Mouse (Mus musculus): ENCODE results near the gene Doc2g. TPM values are rescaled to one million over a fixed set of nuclear protein-coding genes. Genes with fewer than 3 reads are reported as not detected.
A peak's percentile ranks its signal among the peaks of the same experiment; 100 is the strongest.

Doc2g gene
- polyA plus RNA-seq, 1 experiment from 2014 or later = 6.9 TPM

DNA sequence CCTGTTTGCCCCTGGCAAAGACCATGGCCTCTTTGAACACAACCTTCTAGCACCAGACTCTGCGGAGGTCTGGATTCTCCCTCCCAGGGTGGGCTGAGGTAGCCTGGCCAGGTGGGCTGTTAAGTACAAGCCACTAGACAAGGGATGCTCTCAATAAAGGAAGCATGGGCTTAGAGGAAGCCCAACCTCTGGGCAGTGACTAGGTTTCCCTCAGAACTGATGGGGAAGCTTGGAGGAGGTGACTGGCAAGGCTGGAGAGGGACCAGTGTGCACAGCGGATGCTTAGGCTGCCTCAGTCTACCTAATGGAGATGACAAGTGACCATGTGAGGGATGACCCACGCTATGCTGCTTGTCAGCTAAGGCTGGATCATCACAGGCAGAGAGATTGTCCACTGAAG is 11.1 kb upstream of the Doc2g start:
- H3K27ac ChIP-seq = no peak overlapping the region
- no peaks in the 10 kb centered on the region for H3K27me3 ChIP-seq
- no peak overlapping the region for H3K4me3 ChIP-seq
- H3K36me3 ChIP-seq = no peaks in the 10 kb centered on the region
- no peak for ATAC-seq (ENCODE audit: insufficient number of reproducible peaks, insufficient read depth, low FRiP score, low TSS enrichment)
- H3K4me1 ChIP-seq = peaks cover under 1% of the 10 kb centered on the region; the same call in 1 of the 2 replicates
- H3K9me3 ChIP-seq = no peaks in the 10 kb centered on the region
- no peak overlapping the region for H3K4me2 ChIP-seq (replicated peaks)
- WGBS = 77% methylated on average over 3 of the region's 3 CpGs
- no peak overlapping the region for H3K9ac ChIP-seq

DNA sequence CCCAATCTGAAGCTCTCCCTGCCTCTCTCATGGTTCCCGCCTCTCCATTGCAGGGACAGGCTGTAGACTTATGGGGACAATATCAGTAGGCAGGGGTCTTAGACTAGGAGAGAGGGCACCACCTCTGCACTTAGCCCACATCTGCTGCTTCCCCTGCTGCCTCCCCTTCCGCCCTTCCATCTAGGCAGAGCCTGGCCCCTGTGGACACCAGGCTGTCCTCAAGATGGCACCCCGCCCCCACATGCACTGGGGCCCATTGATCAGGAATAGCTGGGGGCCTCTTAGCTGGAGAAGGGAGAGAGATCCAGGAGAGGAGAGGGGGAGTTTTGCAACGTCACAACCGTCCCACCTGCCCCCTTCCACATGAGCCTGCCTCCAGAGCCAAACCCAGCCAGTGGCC is 10.7 kb upstream of the Doc2g start, which contains the start of gene Tbx10:
Gene Tbx10, plus strand, starts transcription at position 337 of the 400 bp plus-strand sequence.
- Histone ChIP-seq H3K4me2 (replicated peaks) (no peak within 1 kb of the TSS), H3K27ac (no peak within 1 kb of the TSS), H3K4me1 (no peaks in the 10 kb centered on the region; the same call in 1 of the 2 replicates), H3K4me3 (no peak within 1 kb of the TSS), H3K27me3 (no peaks in the 10 kb centered on the region), H3K9ac (0 out of 2 replicates have a peak within 1 kb of the TSS, but pooled peaks have one; percentile 2), H3K36me3 (no peaks in the 10 kb centered on the region), H3K9me3 (no peaks in the 10 kb centered on the region)
- ATAC-seq (ENCODE audit: insufficient number of reproducible peaks, insufficient read depth, low FRiP score, low TSS enrichment) = no peak
- WGBS = 62% methylated on average over 5 of the region's 5 CpGs

DNA sequence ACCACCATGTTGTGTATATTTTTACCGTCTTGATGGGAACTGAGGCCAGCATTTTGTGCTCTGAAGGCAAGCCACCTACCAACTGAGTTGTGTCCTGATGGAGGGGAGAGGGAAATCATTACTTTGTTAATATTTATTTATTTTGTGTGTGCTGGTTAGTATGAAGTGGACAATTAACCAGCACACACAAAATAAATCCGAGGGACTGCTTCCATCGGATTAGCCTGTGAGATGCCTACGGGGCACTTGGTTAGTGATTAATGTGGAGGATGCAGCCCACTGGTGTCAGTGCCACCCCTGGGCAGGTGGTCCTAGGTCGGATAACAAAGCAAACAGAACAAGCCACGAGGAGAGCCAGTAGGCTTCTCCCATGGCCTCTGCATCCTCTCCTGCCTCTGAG is 8.2 kb upstream of the Doc2g start:
- H3K4me2 ChIP-seq (replicated peaks) = no peak overlapping the region
- H3K27me3 ChIP-seq = no peaks in the 10 kb centered on the region
- 60% methylated on average over 6 of the region's 6 CpGs for WGBS
- ATAC-seq (ENCODE audit: insufficient number of reproducible peaks, insufficient read depth, low FRiP score, low TSS enrichment) = no peak
- H3K9me3 ChIP-seq = no peaks in the 10 kb centered on the region
- no peaks in the 10 kb centered on the region for H3K36me3 ChIP-seq
- H3K4me3 ChIP-seq = no peak overlapping the region
- H3K4me1 ChIP-seq = peaks cover 3% of the 10 kb centered on the region; the same call in 1 of the 2 replicates
- H3K27ac ChIP-seq = no peak overlapping the region
- H3K9ac ChIP-seq = no peak overlapping the region

DNA sequence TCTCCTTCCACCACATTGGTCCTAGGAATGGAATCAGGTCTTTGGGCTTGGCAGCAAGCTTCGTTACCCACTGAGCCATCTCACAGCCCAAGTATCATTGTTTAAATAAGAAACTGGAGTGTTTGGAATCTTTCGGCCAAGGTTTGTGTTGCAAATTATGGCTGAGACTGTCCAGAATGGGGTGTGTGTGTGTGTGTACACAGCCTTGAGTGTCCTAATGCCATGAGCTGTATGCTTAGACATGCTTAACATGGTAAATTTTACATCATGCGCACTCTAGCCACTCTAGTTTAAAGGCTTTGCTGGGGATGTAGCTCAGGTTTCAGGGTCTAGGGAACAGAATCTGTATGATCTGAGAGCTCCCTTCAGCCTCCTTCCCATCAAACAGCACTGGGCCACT is 7.6 kb upstream of the Doc2g start:
- Histone ChIP-seq H3K27me3 (no peaks in the 10 kb centered on the region), H3K9me3 (no peaks in the 10 kb centered on the region), H3K4me1 (peaks cover 3% of the 10 kb centered on the region; the same call in 1 of the 2 replicates), H3K36me3 (no peaks in the 10 kb centered on the region), H3K27ac (no peak overlapping the region), H3K4me2 (replicated peaks) (no peak overlapping the region), H3K4me3 (no peak overlapping the region), H3K9ac (no peak overlapping the region)
- ATAC-seq (ENCODE audit: insufficient number of reproducible peaks, insufficient read depth, low FRiP score, low TSS enrichment) = no peak
- WGBS = 75% methylated on average over 3 of the region's 3 CpGs

GRCm38 (mm10) chr19:3996106-3996505 is 7.0 kb upstream of the Doc2g start:
- no peak for ATAC-seq (ENCODE audit: insufficient number of reproducible peaks, insufficient read depth, low FRiP score, low TSS enrichment)
- 56% methylated on average over 7 of the region's 7 CpGs for WGBS
- Histone ChIP-seq H3K27me3 (no peaks in the 10 kb centered on the region), H3K36me3 (no peaks in the 10 kb centered on the region), H3K4me3 (no peak overlapping the region), H3K4me2 (replicated peaks) (no peak overlapping the region), H3K27ac (no peak overlapping the region), H3K4me1 (peaks cover 7% of the 10 kb centered on the region), H3K9ac (no peak overlapping the region), H3K9me3 (no peaks in the 10 kb centered on the region)

- 84% methylated on average over 8 of the region's 8 CpGs for WGBS
- H3K27ac ChIP-seq = no peak overlapping the region
- ATAC-seq (ENCODE audit: insufficient number of reproducible peaks, insufficient read depth, low FRiP score, low TSS enrichment) = no peak
- no peak overlapping the region for H3K4me3 ChIP-seq
- H3K4me2 ChIP-seq (replicated peaks) = no peak overlapping the region
- H3K4me1 ChIP-seq = peaks cover 14% of the 10 kb centered on the region
- H3K9me3 ChIP-seq = no peaks in the 10 kb centered on the region
- H3K9ac ChIP-seq = no peak overlapping the region
- peaks cover under 1% of the 10 kb centered on the region; the same call in 1 of the 2 replicates for H3K36me3 ChIP-seq
- no peaks in the 10 kb centered on the region for H3K27me3 ChIP-seq
Measured at GRCm38 (mm10) chr19:3996747-3997146, 6.4 kb upstream of the Doc2g start.

- ATAC-seq (ENCODE audit: insufficient number of reproducible peaks, insufficient read depth, low FRiP score, low TSS enrichment) = no peak
- no peak overlapping the region for H3K9ac ChIP-seq
- no peak overlapping the region for H3K27ac ChIP-seq
- no peaks in the 10 kb centered on the region for H3K9me3 ChIP-seq
- peaks cover 14% of the 10 kb centered on the region for H3K4me1 ChIP-seq
- no peak overlapping the region for H3K4me3 ChIP-seq
- no peak overlapping the region for H3K4me2 ChIP-seq (replicated peaks)
- peaks cover 4% of the 10 kb centered on the region; the same call in 1 of the 2 replicates for H3K36me3 ChIP-seq
- 67% methylated on average over 8 of the region's 8 CpGs for WGBS
- no peaks in the 10 kb centered on the region for H3K27me3 ChIP-seq
Measured at GRCm38 (mm10) chr19:3997231-3997630, 5.9 kb upstream of the Doc2g start.

DNA sequence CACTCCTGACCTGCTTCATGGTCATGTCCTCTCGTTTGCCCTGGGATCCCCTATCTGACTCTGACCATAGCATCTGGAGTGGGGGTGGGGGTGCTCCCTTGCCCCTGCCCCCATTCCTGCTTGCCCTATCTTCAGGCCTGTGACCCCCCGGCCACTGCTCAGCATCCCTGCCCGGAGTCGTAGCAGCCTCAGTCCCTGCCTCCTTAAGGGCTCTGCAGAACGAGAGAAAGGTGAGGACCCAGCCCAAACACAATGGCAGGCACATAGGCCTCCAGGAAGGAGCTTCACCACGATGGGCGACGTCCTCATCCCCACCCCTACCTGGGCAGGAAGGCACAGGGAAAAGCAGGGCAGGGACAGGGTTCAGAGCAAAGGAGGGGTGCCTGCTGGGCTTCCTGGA is 4.8 kb upstream of the Doc2g start:
- no peak overlapping the region for H3K27ac ChIP-seq
- no peaks in the 10 kb centered on the region for H3K27me3 ChIP-seq
- ATAC-seq (ENCODE audit: insufficient number of reproducible peaks, insufficient read depth, low FRiP score, low TSS enrichment) = no peak
- H3K4me2 ChIP-seq (replicated peaks) = no peak overlapping the region
- H3K36me3 ChIP-seq = peaks cover 4% of the 10 kb centered on the region; the same call in 1 of the 2 replicates
- no peak overlapping the region for H3K4me3 ChIP-seq
- WGBS = 69% methylated on average over 8 of the region's 8 CpGs
- no peak overlapping the region for H3K9ac ChIP-seq
- H3K9me3 ChIP-seq = no peaks in the 10 kb centered on the region
- peaks cover 14% of the 10 kb centered on the region for H3K4me1 ChIP-seq

DNA sequence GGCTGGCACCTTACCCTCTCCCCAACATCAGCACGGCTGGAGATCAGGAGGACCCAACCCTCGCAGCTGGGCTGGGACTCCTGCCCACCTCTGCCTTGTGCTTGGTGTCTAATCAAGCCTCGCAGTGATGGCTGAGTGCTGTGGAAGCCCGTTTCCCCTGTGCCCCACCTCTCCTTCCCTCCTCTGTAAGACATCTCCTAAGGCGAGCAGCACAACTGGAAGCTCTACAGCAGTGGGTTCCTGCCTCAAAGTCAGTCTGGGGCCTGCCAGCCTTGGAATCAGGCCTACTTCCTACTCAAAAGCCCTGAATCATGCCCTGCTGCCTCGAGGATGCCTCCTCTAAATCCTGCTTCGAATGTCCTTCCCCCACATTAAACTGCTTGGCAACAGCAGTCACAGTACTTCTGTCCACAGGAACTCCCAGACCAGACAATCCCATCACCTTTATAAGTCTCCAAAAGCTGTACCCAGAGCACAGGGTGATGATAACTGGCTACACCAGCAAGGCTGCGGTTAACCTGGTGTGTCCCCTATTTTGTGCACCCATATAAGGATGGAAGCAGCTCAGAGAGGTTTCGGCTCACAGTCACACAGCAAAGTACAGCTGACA is 3.9 kb upstream of the Doc2g start:
- Histone ChIP-seq H3K36me3 (peaks cover 4% of the 10 kb centered on the region; the same call in 1 of the 2 replicates), H3K4me3 (peak overlapping the region; percentile 75), H3K9ac (peak overlapping the region; percentile 46; the same call in 1 of the 2 replicates), H3K4me1 (peaks cover 14% of the 10 kb centered on the region), H3K27ac (no peak overlapping the region), H3K9me3 (no peaks in the 10 kb centered on the region), H3K27me3 (no peaks in the 10 kb centered on the region), H3K4me2 (replicated peaks) (peak overlapping the region; percentile 76)
- ATAC-seq (ENCODE audit: insufficient number of reproducible peaks, insufficient read depth, low FRiP score, low TSS enrichment) = no peak
- WGBS = 87% methylated on average over 9 of the region's 9 CpGs

- H3K9me3 ChIP-seq = no peaks in the 10 kb centered on the region
- peak within 1 kb of the TSS; percentile 97 for H3K27ac ChIP-seq
- under 1% methylated on average over 64 of the region's 64 CpGs for WGBS
Measured at GRCm38 (mm10) chr19:4000119-4000900, 2.8 kb upstream of the Doc2g start, which contains the start of the genes Nudt8 and Gm49405. Gene Nudt8 (plus strand): TSS chr19:4000580. Gene Gm49405 (plus strand): TSS chr19:4000626.

GRCm38 (mm10) chr19:4000949-4001525 is 2.1 kb upstream of the Doc2g start:
- H3K27me3 ChIP-seq = no peaks in the 10 kb centered on the region
- H3K9me3 ChIP-seq = no peaks in the 10 kb centered on the region
- H3K27ac ChIP-seq = peak overlapping the region; percentile 97
- WGBS = 17% methylated on average over 17 of the region's 17 CpGs
- peak overlapping the region; percentile 76 for H3K4me2 ChIP-seq (replicated peaks)
- ATAC-seq (ENCODE audit: insufficient number of reproducible peaks, insufficient read depth, low FRiP score, low TSS enrichment) = no peak; the same call in 1 of the 2 replicates
- peaks cover 6% of the 10 kb centered on the region for H3K36me3 ChIP-seq
- H3K4me1 ChIP-seq = peaks cover 14% of the 10 kb centered on the region
- peak overlapping the region; percentile 75 for H3K4me3 ChIP-seq
- H3K9ac ChIP-seq = peak overlapping the region; percentile 91

More at GRCm38 (mm10) chr19:4000119-4000900, 2.8 kb upstream of the Doc2g start, which contains the start of the genes Nudt8 and Gm49405:
- peaks cover 14% of the 10 kb centered on the region for H3K4me1 ChIP-seq
- peak within 1 kb of the TSS; percentile 91 for H3K9ac ChIP-seq
- H3K4me2 ChIP-seq (replicated peaks) = peak within 1 kb of the TSS; percentile 76
- H3K36me3 ChIP-seq = peaks cover 4% of the 10 kb centered on the region; the same call in 1 of the 2 replicates
- peak; percentile 89 for ATAC-seq (ENCODE audit: insufficient number of reproducible peaks, insufficient read depth, low FRiP score, low TSS enrichment)
- H3K4me3 ChIP-seq = peak within 1 kb of the TSS; percentile 75
- H3K27me3 ChIP-seq = no peaks in the 10 kb centered on the region
